Mouse (Mus musculus) frontal cortex, postnatal 25 days (tissue): Measurements from ENCODE around the gene D17Wsu92e.

Experiments used
- DNase-seq, 2 experiments: peaks; one replicate each; pipeline ENCODE4 v3.0.0; 2022; ENCODE audit warnings: low spot score in 2 of 2

Gene D17Wsu92e

DNA sequence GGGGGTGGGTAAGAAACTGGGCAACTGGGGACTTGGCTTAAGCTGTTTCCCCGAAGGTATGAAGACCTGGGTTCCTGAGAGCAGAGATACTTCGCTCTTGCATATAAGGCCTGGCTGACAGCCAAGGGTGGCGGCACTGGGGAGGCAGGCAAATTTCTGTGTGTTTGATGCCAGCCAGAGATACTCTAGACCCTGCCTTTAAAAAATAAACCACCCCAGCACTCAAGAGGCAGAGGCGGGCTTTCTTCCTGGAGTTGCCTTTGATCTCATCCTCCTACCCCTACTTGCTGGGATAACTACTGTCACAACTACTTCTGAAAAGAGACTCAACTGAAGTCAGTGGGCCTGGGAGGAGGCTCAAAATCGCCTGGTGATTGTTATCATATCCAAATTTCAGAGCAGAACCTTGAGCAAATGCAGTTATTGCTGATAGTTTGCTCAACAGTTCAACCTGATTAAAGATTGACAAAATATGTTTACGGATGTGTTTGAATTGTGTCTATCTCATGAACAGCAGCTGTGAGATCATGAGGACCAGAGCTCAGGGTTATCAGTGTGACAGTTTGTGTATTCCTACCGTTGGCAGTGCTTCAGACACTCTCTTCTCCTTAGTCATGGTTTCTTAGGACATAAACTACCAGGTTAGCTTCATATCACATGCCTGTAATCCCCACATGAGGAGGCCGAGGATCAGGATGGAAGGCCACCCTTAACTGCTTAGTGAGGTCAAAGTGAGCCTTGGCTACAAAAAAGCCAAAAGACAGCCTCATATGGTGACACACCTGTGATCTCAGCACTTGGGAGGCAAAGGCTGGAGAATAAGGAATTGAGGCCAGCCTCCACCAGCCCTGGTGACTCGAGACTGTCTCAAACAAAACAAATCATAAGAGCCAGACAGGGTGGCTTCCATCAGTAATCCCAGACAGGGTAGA, 1.2 kb upstream of the D17Wsu92e start:
- no peak for DNase-seq

DNA sequence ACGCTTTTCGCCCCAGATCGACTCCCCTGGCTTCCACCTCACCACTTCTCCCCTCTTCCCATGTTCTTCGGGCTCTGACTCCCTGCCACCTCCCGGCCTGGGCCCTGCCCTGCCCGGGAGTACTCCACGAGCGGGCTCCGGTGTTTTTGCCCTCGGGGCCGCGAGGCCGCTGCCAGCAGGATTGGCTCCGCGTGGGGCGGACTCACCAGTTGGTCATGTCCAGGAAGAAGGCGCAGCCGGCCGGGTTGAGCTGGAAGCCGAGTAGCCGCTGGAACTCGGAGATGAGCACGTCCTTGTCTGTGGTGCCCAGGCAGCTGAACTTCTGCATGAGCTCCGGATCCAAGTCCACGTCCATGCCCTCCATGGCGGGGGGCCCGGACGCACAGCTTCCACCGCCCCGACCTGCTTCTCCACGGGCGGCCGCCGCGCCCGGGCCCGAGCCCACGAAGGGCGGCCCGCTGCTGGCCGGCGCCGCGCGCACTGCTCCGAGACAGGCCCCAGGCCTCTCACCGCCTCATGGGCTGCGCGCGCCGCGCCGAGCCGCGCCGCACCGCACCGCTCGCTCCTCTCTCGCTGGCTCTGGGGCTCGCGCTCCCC, 379 bp downstream of the D17Wsu92e start:
- peak; percentile 34 to 36 for DNase-seq

DNA sequence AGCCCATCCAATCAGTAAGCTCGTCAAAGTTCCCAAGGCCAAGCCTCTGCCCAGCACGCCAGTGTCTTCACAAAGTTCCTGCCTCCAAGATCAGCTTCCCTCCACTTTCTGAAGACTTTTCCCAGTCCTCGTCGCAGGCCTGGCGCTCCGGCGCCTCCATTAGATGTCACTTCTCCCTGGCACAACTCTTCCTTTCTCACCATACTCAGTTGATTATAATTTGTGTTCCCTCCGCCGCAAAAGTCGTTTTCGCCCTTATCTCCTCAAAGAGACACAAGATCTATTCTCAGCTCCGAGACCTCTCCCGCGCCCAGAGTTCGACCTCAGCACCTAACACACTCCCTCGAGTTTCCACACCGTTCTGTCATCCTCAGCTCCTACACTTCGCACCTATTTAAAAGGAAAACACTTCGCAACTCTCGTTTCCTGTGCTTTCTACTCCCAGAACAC, 902 bp downstream of the D17Wsu92e start:
- no peak for DNase-seq

DNA sequence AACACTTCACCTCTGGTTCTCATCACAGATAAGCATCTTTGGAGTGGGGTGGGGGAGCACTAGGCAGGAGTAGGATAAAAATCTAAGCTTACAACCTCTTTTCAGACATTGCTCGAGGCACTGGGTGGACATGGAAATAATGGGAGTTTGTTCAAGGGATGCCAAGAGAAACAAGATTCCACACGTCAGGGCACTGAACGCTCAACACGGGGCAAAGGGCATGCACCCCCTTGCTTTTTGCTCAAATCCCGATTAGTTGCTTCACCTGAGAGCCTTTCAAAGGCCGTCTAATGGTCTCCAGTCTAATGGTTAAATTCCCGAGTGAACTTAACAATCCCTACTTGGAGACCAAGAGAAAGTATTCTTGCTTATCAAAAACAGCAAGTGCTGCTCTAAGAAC, 1.4 kb downstream of the D17Wsu92e start:
- no peak for DNase-seq

DNA sequence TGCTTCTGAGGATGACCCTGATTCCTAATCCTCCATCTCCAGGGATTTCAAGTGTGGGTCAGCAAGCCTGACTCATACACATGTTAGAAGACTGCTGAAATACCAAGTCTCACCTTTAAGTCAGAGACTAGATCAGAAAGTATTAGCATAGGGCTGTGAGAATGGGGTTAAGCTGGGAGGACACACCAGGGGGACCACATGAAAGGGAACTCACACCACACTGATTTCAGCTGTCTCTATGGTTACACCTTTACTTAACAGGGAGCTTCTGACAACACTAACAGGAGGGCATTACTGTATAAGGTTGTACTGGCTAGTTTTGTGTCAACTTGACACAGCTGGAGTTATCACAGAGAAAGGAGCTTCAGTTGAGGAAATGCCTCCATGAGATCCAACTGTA, 5.8 kb downstream of the D17Wsu92e start:
- DNase-seq: no peak

DNA sequence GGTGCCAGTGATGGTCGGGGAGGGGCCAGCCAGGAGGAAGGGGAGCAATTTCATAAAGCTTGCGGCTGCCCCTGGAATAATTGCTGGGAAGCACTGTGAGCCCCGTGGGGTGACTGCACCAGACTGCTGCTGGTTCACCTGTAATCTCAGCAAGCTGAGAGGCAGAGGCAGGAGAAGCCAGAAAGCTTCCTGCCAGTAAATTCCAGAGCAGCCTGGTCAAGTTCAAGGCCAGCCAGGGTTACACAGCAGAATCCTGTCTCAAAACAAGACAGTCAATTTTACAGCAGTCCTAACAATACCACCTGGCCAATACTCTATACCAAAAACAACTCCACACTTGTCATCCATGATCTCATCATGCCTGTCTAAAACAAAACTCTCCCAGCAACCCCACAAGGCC, 8.5 kb downstream of the D17Wsu92e start:
- DNase-seq: no peak

DNA sequence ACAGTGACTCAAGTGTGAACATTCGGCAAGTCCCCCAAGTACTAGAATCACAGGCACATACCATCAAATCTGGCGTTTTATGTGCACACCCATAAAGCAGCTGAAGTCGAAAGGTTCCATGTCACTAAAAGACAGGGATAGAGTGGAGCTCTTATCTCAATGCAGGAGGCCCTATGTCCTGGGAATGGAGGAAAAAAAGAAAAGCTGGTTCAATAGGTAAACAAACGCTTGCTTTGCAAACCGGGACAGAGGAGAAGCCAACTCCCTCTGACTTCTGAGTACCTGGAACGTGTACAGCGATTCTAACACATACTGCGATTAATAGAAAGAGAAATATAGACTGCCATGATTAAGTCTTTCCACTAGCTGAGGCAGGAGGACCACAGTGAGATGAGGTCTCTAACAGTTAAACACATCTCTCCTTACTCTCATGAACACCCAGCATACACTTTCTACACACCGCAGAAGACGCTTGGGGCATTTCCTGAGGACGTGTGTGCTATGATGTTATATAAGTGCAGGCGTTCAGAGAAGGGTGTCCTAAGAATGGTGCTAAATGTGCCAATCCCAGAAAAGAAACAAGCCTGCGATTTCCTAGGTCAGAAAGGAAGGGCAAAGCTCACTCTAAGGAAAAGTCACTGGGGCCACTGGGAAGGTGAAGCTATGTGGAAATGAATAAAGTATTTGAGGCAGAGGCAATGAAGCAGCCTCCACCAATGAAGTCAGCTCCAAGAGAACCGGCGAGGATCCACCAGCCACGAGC, 9.7 kb downstream of the D17Wsu92e start:
- DNase-seq: no peak

DNA sequence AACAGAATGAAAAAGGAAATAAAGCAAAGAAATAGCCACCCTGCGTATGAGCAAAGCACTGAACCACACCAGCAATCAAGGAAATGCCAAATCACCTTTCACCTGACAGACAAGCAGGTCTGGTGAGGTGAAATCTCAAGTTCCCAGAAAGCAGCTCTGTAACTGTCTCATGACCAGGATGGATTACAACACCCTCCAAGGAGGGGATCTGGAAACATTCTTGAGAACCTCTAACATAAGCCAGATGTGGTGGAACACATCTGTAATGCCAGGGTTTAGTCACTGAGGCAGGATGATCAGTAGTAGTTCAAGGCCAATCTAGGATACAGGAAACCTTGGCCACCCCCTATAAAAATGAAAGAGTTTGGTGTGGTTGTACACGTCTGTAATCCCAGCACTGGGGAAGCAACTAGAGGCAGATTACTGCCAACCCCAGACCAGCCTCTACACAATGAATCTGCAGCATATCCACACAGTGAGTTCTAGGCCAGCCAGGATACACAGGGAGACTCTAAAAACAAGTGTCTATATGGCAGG, 12.8 kb downstream of the D17Wsu92e start:
- DNase-seq: no peak

DNA sequence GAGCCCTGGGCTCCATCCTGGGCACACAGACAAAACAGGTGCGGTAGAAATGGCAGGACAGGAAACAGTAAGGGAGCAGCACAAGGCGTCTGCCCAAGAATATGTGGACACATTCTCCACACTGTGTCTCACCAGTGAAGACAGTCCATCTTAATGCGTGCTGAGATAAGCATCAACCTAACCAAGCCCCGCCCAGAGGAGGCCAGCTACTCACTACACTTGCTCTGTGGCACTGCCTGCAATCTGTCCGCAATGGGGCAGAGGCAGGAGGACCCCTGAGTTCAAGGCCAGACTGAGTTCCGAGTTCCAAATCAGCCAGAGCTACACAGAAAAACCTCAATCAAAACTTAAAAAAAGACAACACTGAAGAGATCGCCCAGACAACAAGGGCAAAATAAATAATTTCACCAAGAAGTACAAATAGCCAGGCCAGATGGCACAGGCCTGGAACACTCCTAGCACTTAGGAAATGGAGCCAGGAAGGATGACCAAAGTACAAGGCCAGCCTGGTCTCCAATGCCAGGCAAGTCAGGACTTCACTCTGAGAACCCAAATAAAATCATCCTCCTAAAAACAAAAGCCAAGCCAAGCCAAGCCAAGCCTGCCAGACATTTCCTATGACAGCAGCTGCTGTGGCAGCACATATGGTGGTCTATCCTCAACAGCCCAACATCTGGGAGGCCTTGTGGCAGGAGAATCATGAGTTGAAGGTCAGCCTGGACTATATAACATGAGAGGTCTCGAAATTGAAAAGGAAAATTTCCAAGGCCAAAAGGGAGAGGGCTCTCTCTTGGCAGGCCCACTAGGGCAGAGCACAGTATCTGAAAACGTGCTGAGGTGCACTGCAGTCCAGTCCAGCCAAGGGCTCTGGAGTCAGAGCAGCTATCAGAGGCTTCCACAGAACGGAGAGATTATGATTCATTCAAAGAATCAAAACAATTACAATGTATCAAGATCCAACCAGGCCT, 15.4 kb downstream of the D17Wsu92e start:
- DNase-seq: no peak

DNA sequence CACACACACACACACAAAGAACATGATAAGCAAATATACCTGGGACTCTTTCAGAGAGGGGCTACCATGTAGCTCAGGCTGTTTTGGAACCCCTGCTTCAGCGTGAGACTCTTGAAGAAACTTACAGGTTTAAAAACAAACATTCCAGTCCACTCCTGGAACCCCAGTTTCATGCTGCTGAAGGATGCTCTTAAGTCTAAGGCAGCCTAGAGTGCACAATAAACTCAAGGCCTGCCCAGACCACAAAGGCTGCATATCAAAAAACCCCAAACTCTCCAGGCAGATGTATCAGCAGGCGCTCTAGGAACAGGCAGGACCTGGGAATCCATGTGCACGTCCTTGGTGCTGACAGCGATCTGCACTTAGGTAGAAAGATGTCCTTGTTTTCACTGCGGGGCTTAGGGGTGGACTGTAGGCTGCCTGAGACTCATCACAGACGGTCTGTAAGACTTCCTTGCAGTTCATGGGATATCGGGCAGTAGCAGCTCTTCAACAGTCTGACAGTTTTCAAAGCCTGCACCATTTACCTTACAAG, 16.2 kb downstream of the D17Wsu92e start:
- no peak for DNase-seq

DNA sequence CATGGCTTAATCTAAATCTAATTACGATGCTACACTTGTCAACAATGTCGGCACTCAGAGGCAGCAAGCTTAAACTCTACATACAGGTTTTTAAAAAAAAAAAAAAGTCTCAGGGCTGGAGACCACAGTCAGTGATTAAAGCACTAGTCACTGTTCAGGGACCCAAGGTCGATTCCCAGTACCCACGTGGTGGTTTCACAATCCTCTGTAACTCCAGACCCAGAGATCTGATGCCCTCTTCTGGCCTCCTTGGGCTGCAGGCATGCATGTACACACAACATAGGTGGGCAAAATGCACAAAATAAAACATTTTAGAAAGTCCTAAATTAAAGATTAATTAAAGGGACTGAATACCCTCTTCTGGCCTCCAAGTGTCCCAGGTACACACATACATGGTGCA, 16.7 kb downstream of the D17Wsu92e start:
- no peak for DNase-seq

DNA sequence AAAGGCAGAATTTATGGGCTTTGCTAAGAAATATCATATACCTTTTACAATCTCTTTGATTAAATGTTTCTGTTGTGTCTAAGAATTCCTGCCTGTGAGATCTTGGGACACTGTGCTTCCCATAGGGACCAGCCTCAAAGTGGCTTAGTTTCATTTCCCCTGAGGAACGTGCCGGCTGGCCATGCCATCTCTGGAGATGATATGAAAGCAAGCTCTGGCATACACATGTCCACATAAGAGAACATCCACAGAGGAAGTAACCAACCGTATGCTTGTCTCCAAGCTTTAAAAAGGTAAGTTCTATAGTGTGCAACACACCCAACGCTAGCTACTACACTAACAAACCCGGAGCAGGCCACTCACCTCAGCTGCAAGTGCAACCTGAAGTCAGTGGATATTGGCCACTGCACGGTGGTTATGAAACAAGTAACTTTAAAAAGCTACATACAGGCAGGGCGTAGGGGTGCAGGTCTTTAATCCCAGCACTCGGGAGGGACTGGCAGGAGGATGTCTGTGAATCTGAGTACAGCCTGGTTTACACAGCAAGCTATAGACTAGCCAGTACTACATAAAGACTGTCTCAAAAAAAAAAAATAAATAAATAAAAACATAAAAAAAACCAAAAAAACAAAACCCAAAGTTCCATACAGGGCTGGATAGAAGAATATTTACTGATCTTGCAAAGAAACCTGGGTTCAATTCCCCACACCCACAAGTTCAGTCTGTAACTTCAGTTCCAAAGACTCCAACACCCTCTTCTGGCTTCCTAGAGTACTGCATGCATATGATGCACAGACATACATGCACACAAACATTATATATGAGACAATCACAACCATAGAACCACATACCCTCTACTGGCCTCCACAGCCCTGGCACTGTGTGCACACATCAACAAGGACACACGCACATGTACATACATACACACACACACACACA, 19.5 kb downstream of the D17Wsu92e start:
- DNase-seq: no peak

DNA sequence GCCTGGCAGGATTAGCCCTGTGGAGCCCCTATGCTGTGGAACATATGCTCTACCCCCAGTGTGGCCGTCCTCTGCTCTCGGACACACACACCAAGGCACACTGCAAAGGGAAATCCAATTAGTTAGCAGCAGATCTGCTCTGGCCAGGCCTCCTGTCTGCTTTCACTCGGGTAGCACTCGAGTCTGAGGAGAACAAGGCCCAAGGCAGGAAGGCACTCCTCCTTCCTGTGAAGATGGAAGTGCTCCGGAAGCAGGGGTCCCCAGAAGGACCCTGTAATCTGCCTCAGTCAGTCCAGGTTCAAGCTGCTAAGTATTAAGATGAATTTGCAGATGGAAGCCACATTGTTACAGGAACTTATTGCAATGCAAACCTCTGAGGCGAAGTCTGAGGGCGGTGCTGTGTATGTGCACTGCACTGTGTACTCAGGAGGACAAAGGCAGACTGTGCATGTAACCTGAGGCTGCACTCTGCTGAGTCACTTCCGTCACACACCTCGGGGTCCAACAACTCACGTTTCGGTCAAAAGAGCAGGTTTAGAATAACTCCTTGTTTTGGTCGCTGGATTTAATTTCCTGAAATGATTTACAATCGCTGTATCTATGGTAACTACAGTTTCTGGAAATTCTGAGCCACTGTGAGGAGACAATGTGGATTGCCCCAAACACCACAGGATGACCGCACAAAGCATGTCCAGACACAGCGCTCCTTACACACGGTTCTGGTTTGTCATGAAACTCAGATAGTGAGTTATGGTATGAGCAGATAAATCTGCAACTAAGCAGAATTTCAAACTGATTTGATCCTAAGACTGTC, 20.5 kb downstream of the D17Wsu92e start:
- no peak for DNase-seq

DNA sequence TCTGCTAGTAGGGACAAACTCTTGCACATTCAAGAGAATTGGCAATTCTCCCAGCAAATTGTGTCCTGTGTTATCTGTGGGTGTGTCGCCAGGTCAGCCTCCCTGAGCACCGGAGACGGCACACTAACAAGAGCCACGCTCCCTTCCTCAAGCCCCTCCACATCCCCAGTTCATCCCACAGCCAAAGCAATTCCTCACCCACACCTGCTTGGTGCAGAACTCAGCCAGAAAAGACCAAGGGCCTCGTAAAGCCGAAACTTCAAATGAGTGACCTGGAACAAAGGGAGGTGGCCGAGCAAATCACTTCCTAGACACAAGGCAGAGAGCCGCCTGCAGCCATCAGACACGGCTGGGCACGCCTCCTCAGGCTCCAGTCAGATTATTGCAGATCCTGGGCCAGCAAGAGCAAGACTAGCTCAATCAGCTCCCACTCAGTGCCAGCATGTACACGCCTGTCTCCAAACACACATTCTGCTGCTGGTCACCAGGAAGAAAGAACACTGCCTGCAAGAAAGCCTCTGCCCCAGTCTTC, 23.0 kb downstream of the D17Wsu92e start:
- no peak for DNase-seq

DNA sequence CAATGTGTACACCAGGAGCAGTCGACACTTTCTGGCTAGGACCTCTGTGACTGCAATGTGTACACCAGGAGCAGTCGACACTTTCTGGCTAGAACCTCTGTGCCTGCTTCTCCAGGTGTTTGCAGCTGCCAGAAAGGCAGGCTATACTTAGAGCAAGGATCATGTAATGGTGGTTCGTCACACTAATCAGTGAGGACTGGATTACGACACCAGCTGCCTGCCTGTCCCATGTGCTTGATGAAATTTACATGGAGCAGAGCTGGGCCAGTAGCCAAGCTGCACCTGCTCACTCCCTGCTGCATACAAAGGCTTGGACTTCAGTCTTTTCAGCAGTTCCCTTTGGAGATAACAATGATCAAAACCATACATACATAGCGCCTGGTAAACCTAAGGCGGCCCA, 23.7 kb downstream of the D17Wsu92e start:
- no peak for DNase-seq

DNA sequence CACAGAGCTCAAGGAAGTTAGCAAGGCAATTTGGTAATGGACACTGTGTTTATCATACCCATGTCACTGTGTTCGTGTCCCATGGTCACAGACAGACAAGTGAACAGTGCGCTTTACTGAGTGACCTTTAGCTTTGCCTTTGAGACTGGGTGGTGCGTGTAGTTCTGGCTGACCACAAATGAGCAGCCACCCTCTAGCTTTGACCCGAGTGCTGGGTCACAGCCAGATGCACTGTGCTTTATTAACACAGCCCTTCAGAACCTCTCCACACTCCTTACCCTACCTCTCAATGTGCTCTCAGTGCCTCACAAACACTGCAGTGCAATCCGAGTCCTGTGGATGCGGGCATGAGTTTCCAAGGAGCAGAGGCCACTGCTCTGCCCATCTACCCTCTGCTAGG, 27.3 kb downstream of the D17Wsu92e start:
- no peak for DNase-seq

DNA sequence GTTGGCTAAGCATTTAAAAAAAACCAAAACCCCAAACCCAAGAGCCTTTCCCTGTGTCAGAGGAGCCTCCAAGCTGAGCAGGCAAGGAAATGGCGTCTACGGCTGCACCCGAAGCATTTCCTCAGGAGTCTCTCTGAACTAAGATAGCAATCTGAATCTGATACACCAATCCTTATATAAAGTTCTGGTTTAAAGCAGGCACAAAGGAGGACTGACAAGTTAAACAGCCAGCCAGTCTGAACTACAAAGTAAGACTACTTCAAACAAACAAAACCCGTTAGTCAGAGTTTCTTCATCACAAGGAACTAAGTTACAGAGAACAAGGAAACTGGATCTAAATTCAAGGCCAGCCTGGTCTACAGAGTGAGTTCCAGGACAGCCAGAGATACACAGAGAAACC, 27.9 kb downstream of the D17Wsu92e start:
- no peak for DNase-seq

DNA sequence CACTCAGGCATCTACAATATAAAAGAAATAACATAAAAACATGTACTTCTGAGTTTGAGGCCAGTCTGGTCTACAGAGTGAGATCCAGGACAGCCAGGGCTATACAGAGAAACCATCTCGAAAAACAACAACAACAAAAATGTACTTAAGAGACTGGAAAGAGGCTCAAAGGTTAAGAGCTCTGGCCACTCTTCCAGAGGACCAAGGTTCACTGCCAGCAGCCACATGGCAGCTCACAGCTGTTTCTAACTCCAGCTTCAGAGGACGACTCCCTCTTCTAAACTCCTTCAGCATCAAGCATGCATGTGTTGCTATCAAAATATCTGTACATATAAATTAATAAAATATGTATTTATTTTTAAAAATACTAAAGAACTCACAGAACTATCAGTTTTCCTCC, 28.9 kb downstream of the D17Wsu92e start:
- DNase-seq: no peak

DNA sequence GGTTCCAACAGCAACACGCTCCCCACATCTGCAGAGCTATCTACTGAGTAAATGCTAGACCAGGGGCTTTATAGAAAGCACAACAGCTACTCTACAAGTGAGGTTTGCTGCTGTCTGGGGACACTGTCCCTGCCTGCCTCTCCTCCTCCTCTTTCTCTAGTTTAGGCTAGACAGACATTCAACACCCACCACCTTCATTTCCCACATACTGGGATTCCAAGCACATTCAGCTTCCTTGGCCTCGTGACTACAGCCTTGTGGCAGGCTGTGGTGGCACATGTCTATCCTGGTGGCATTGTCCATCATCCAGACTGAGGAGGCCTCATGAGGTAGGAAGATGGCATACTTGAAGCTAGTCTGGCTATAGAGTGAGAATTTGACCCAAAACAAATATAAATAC, 29.5 kb downstream of the D17Wsu92e start:
- no peak for DNase-seq
